Mouse (Mus musculus) kidney, adult 2 months (tissue): Measurements from ENCODE around the gene Prpsap1.

ENCODE experiments used
- CTCF ChIP-seq: fragments of 200-500 bp; conservative IDR thresholded peaks from 2 replicates; pipeline ENCODE4 v1.5.1; 2011; ENCODE audit warnings: low read depth, mild to moderate bottlenecking, control low read depth, low read length, moderate library complexity, mixed read lengths; ENCODE audit not compliant: insufficient read depth, insufficient read length
- POLR2A ChIP-seq: fragments of 200-500 bp; IDR thresholded peaks from one replicate; pipeline ENCODE4 v1.6.1; 2011; ENCODE audit warnings: low read depth, low read length, control low read depth

- no peak for TF ChIP-seq CTCF
- TF ChIP-seq POLR2A = no peak
These were observed 64.8 kb downstream of the Prpsap1 start for GRCm38 (mm10) chr11:116428872-116429859.
